Mouse (Mus musculus): Measurements from ENCODE around the gene Mrs2.

The Mrs2 gene

DNA sequence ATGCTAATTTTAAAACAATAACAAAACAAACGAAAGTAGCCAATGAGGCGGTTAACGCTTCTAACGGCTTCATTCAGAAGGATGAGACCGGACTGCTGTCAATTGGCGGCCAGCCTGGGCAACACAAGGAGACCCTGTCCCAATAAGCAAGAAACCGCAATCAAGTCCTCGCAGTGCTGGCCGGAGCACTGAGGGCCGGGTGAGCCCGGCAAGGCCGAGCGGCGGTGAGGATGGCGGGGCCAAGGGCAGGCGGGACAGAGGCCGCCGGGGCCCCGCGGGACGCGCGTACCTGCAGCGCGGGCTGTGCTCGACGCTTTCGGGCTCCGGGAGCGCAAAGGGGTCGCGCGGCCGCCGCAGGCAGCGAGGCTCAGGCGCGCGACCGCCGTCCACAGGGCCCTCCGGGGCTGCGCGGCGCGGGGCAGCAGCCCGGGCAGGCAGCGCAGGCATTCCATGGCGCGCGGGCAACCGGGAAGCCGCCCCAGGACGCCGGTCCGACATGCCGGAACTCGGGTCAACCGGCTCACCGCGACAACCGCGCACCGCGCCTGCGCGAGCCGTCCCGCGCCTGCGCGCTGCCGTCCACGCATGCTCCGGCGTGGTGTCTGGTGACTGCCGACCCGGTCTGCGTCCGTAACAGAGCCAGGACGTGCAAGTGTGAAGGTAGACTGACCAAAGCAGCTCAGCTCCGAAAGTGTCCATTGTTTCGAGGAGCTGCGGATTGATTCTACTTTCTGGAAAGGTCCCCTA is at the start of gene Mrs2:
Mrs2 (minus strand) TSS at position 587 of the 747 bp plus-strand sequence.
- DNase-seq: peak; percentile 85 to 88

DNA sequence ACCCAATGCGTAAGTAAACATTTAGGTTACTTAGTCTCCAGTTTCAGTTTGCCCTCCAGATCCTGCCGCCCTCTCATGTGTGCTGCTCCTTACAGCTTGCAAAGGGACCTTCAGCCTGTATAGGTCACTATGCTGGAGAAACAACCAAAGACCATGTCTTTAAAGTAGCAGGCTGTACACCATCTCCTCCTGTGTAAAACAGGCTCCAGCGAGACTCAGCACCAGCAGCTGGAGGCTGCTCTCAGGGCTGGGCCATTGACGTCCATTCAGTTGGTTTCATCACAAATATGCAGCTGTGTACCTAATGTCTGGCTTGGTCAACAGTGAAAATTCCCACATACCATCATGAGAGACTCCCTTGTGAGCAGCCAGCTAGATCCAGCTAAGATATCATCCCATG is 49.6 kb upstream of the Mrs2 start:
- no peak for DNase-seq

DNA sequence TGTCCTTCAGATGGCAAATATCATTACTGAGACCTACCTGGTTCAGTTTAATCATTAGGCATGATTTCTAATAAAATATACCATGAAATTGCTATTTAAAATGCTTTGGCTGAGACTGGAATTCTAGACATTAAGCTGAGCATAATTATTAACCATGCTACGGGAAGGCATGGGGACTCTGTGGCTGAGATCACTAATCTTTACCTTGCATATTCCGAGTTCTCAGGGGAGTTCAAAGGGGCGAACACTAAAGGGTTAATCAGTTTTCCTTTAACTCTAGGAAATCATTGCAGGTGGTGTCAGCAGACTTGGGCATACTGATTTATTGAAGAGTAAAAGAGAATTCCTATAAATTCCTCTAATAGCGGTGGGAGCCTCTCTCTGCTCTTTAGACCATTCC is 47.0 kb upstream of the Mrs2 start:
- DNase-seq: no peak

DNA sequence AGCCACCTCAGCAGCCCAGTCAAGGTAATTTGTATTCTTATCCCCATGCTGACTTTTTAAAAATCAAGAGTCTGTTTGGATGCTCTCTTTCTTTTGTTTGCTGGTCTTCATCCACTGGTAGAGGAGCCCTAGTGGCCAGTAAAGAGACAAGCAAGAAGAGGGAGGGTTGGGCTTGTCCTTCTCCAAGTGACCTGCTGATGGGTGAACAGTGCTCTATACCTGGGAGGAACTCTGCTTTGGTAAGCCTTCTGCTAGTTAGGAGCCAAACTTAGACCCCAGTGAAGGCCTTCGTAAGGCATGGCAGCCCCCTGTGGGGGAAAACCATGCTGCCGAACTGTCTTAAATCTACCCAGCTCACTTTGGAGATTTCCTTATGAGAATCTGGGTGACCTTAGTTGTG is 46.5 kb upstream of the Mrs2 start:
- no peak for DNase-seq

DNA sequence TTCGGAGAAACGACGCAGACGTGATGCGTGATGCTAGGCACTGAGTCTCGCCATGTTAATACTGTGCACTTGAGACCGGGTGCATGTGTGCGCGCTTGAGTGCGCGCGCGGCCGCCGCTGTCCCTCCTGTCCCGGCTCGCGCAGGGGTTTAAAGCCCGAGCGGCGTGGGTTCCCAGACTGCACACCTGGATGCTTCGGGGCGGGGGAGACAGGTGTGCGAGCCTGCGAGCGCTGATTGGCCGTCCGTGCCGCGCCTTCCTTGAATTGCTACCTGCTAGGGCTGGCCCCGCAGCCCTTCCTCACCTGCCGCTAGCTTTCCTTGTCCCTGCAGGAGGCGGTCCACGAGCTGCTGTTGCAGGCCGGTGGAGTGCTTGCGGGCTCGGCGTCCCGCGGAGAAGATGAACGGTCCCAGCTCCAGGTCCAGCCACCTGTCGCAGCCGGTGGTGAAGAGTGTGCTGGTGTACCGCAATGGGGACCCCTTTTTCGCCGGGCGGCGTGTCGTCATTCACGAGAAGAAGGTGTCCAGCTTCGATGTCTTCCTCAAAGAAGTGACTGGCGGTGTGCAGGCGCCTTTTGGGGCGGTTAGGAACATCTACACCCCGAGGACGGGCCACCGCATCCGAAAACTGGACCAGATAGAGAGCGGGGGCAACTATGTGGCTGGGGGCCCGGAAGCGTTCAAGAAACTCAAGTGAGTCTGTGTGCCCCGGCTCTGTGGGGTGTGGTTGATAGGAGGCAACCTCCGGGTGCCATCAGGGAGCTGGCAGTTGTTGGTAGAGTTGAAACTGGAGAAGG is 35.9 kb upstream of the Mrs2 start, which contains the start of gene Dcdc2a:
Dcdc2a (plus strand) TSS at position 132 of the 795 bp plus-strand sequence.
- DNase-seq: peak; percentile 8 to 13

DNA sequence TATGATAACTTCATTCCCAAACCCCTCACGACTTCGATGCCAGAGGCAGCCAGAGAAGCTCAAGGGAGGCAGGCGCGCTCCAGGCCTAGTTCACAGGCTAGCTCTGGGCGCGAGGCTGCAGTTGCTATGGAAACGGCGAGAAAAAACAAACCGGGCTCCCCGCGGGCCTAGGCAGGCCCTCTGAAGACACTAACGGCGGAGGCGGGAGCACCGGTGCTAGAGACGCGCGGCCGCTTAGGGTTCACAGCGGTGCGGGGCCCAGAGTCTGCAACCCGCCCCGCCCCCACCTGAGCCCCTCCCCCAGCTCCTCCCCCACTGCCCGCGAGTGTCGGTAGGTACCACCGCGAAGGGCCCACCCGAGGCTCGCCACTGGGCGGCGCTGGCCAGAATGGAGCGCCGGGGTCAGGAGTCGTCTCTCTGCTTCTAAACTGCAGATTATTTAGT is 35.0 kb upstream of the Mrs2 start:
- DNase-seq: peak; percentile 42 to 45

DNA sequence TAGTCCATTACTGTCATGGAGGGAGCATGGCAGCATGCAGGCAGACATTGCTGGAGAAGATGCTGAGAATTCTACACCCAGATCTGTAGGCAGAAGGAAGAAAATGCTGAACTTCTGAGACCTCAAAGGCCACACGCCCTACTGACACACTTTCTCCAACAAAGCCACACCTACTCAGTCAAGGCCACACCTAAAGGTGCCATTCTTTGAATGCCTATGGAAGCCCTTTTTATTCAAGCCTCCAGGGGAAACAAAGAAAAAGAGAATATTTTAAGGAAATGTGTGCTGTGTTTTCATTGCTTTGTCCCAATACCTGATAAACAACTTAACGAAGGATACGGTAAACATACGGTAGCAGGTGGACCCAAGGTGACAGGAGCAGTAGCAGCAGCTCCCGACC is 32.5 kb upstream of the Mrs2 start:
- DNase-seq: no peak

DNA sequence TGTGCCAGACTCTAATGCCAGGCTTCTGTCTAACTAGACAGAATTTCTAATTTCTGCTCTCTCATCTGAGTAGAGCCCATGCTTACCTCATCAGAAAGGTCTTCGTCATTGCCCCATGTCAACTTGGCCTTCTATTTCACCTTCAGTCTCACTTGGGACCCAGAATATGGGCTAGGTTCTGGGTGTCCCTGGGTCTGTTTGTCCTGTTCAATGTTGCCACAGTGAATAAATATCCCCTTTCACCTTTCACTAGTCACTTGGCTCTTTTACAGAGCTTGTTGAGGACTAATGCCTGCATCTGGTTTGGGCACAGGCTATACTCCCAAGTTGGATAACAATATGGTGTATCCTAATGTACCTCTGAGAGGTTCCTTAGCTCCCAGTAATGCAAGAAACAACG is 19.3 kb upstream of the Mrs2 start:
- DNase-seq: no peak

DNA sequence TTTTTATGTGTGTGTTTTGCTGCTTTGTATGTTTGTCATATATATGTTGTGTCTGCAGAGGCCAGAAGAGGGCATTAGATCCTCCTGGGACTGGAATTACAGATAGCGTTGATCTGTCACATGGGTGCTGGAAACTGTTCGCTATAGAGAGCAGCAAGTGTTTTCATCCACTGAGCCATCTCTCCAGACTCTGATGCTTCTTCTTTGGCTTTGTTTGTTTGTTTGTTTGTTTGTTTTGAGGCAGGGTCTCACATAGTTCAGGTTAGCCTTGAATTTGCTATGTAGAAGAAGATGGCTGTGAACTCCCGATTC is 6.9 kb upstream of the Mrs2 start:
- DNase-seq: no peak

DNA sequence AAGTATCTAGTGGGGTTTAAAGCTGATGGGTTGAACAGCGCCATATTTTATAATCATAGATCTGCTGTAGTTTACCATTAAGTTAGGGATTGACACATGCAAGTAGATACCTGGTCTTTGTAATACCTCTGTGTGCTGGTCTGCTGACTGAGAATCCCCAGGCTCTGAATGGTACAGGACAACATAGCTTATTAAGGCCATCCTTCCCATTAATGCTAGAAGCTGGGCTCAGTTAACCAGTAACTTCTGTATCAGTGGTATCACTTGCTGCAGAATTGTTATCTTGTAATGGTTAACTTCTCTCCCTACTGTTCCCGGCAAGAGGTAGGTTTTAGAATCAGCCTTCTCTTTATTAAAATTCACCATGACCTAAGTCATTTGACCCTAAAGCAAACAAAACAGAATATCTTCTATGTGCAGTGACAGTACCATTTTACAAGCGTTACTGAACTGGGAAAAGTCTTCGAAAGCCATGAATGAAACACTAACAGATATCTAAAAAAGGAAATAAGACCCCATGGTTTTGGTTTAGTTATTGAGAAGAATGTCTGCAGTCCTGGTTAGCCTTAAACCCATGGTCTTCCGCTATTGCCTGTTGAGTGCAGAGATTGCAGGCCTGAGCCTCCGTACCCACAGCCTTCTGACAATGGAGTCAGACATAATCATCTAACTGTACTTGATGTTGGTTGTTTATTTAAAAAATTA is 6.4 kb upstream of the Mrs2 start:
- no peak for DNase-seq

DNA sequence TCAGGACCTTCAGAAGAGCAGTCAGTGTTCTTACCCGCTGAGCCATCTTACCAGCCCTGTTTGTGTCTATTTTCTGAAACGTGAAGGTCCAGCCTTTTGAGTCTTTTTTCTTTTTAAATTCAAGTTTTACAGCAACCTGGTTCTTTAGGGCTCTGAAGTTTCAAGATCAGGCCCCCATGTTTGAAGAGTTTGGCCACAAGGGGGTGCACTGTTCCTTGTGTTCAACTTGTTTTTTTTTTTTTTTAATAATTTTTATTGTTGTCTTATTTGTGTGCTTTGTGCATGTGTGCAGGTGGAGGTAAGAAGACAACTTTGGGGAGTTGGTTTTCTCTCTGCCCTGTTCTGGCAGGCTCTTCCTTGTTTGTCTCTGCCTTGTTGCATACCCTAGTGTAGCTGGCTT is 4.5 kb upstream of the Mrs2 start:
- DNase-seq: peak; percentile 59 to 62

DNA sequence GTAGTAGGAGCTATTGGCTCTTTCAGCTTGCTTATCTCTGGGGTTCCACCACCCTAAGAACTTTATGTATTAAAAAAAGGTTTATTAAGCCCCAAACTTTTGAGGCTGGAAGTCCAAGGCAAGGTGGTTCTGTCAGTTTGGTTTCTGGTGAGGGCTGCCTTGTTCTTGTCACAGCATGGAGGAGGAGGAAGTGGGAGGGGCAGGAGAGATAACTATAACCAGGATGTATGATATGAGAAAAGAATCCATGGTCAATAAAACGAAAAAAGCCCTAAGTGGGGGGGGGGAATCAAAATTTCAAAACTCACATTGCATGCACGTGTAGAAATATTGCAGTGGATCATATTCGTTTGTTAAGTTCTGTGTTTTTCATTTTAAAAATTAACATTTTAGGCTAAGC is 3.0 kb upstream of the Mrs2 start:
- DNase-seq: no peak

DNA sequence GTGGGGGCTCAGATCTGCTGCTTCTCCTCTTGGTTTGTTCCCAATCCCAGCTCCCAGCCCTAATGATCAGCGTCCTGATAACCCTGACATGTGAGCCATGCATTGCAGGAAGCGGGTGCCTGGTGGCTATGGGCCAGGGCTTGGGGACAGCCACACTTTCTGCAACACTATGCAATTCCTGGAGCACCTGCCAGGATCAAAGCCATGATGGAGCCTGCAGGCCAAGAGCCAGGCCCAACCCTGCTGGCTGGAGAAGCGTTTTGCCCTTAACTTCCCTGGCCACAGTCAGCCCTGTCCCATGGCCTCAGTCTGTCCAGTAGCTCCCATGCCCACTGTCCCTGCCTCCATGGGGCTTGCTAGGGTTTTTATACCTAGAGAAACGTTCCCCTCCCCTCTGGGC is 2.2 kb upstream of the Mrs2 start:
- DNase-seq: no peak

DNA sequence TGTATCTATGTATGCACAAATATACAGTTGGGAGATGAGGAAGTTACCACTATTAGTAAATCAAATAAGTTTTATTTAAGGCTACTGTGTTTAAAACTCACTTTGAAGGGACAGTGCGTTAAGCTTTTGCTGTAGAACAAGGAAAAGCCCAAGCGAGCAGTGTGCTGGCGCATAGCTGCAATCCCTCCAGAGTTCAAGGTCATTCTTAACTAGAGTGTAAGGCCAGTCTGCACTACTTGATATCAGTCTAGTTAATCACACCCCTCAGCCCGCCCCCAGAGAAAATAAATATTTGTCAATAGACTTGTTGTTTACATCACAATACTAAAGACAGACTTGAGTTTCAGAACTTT is 337 bp upstream of the Mrs2 start:
- no peak for DNase-seq

DNA sequence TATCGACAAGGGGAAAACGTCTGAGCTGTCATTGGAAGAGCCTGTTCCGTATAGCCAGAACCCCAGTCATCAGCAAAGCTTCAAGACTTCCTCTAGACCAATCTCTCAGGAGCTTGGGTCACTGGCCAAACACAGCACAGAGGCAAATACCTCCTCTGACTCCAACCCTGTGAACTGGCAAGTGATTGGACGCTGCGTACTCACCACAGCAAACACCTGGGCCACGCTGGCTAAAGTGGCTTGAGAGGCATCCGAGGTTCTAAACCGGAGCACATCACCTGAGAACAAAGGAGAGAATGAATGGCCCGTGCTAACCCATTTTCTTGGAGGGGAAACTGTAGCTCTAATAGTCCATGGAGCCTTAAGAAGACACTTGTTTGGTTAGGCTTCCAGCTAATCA is 1.9 kb downstream of the Mrs2 start:
- DNase-seq: no peak

DNA sequence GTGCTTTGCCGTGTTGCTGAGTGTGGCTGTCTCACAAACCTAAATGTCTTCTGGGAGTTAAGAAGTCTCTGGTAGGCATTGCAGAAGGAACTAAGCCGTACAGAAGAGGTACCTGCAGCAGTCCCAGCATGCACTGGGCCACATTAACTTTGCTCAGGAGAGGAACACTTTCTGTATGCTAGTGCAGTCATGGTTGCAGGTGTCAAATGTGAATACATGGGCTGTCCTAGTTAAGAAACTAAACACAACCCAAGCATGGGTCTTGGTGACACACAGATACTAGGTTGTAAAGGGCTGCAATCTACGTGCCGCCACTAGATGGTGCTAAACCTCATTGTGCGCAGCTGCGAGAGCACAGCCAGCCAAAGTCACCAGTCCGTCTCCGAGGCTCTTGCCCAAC is 13.1 kb downstream of the Mrs2 start:
- DNase-seq: peak; percentile 68 to 74

DNA sequence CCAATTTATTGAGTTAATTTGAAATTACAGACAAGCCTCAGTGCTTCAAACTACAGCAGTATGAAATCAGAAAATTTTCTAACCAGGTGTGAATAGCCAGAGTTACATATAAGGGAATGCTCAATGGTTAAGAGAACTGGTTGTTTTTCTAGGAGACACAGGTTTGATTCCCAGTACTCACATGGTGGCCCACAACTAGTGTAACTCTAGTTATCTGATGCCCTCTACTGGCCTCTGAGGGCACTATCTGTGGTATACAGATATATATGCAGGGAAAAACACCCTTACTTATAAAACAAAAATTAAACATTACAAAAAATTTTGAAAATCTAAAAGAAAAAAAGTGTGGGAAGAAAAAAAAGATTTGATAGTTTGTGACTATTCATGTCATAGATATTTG is 17.2 kb downstream of the Mrs2 start:
- no peak for DNase-seq

DNA sequence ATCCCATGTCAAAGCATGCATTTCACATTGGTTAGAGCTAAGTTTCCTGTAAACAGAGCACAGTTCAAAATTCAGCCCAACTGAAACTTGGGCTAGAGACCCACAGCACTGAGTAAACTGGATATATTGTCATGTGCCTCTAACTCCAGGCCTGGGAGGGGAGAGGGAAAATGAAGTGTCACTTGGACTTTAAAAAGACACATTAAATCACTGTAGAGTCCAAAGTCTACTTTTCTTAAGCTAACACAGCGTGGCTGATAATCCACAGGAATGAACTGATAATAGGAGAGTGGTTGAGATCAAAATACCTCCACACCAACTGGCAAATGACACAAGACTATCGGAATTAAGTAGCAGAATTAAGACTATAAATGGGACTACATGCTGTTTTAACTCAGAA is 20.6 kb downstream of the Mrs2 start:
- DNase-seq: no peak

DNA sequence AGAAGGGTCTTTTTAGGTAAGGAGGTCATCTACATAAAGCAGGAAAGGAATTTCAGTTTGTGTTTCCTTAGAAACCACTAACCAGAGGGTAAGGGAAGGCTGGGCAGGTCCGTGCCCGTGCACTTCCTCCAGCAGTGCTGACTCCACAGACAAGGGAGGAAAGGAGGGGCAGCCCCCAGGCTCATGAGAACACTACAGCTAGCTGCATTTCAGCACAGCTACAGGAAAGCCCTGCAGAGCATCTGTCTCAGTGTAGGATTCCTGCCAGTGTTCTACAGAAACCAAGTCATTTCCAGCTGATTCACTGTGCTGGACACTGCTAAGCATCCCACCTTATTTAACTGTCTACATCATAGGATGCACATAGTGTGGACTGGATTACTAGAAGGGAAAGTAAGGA is 27.0 kb downstream of the Mrs2 start:
- no peak for DNase-seq

DNA sequence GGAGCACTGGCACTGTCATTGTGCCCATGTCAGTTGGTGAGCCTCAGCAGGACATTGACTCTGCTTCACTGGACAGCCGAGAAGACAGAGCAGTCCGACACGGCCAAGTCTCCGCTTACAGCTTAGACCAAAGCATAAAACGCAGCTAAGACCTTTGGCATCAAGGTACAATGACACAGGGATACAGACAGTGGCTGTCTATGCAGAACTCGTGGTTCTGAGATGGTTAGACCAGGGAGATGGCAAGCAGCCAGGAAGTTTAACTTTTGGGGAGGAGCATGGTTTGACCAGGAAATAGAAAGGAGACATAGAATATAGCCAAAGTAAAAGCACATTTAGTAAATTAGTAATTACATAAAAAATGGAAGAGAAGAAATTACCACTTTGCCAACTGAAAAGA is 31.2 kb downstream of the Mrs2 start:
- no peak for DNase-seq

DNA sequence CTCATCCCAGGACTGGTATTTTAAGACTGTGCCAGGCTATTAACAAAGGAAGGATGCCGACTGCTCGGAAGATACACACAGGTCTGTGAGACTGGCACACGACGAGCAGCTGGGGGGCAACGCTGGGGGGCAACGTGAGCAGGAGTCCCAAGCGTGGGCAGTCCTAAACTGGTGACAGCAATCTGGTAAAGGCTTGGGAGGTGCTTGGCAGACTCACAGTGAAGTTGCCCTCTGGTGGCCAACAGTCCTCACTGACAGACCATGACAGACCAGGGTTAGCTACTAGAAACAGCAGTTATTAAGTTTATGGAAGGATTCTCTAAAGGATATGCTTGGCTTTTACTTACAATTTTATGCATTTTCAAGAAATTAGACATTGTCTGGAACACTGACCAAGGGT is 31.8 kb downstream of the Mrs2 start:
- DNase-seq: peak; percentile 42 to 45

DNA sequence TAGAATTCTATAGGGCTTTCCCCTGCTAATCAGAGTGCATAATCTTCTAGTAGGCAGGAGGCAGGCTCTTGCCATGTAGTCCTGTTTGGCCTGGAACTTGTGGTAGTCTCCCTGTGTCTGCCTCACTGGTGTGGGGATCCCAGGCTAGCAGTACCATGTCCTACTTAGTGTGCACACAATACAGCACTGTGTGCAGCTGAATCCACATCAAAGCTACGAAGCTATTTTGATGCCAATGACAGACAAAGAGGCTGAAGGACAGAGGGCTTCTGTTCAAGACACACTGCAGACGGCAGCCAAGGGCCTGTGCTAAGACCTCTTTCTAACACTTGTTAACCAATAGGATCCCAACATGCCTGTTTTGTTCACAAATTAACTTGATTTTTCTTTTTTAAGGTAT is 34.7 kb downstream of the Mrs2 start:
- DNase-seq: no peak

DNA sequence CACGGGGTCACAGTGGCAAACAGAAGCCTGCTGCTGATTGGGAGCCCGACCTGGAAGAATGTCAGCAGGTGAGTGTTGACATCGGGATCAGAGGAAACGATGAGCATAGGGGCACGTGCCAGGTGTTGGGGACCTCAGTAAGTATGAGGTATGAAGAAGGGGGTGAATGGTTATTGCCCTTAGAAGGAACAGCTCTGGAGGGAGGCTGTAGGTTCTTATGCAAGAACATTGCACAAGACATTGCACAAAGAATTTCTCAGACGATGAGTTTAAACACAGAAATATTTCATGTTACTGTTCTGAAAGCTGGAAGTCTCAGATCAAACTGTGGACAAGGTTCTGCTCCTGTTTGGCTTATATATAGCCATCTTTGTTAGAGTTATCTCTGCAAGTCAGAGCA is 39.1 kb downstream of the Mrs2 start:
- no peak for DNase-seq

DNA sequence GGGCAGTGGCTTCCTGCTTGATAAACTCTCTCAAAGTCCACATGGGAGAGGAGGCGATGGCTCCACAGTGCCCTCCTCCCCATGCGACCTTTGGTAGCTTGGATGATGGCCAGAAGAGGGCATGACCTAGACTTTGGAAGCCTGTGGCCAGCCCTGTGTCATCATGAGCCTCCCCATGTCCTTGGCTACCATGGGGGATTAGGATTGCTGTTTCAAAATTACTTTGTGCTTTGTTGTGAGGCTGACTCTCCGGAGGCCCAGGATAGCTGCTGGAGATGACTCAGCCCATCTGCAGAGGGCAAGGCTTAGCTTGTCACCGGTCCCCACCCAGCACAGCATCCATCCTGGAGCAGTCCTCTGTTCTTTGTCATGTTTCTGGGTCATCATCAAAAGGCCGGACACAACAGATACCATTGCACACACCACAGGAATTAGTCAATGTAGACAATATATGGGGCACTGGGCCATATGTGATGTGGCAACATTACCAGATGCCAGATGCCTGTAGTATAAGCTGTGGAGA is 42.3 kb downstream of the Mrs2 start:
- no peak for DNase-seq

Measured in B cell, adult 2 months (primary cell).